Mouse (Mus musculus): ENCODE data around the gene Mgea5. TPM values are rescaled to one million over a fixed set of nuclear protein-coding genes. Genes with fewer than 3 reads are reported as not detected.

The Mgea5 gene
- total RNA-seq, 2 experiments from 2014 or later = 163 to 171 TPM

GRCm38 (mm10) chr19:45725677-45726277, 57.9 kb downstream of the Mgea5 start:
- no peak for DNase-seq

GRCm38 (mm10) chr19:45722188-45722587, 61.4 kb downstream of the Mgea5 start:
- no peak for DNase-seq

GRCm38 (mm10) chr19:45718286-45718685, 65.4 kb downstream of the Mgea5 start:
- DNase-seq = peak in 1 of 2 experiments; percentile 33

- peak; percentile 25 to 39 for DNase-seq
Measured at GRCm38 (mm10) chr19:45717493-45718220, 66.0 kb downstream of the Mgea5 start.

- DNase-seq = no peak
Measured at GRCm38 (mm10) chr19:45708704-45709103, 74.9 kb downstream of the Mgea5 start.

Other genes with a start within 250 kb of the Mgea5 start
- 1 to 10 TPM; 8.5 to 9.3 TPM for gene Poll, start 223.3 kb downstream of the Mgea5 start, total RNA-seq (2021)
- gene Gm17018, start 223.2 kb downstream of the Mgea5 start, total RNA-seq (2021) = 10 to 100 TPM; 52.5 to 66.0 TPM
- gene Fbxw4, start 123.5 kb downstream of the Mgea5 start, total RNA-seq (2021) = 10 to 100 TPM; 33.7 to 34.3 TPM
- not detected for gene Fgf8, start 40.9 kb downstream of the Mgea5 start, total RNA-seq (2021)
- 10 to 100 TPM in 1 of 2 experiments, 1 to 10 TPM in 1; 9.6 to 10.4 TPM for gene Npm3, start 34.2 kb downstream of the Mgea5 start, total RNA-seq (2021)
- gene Kcnip2, start 32.2 kb upstream of the Mgea5 start, total RNA-seq (2021) = 100 to 1,000 TPM; 228 to 229 TPM
- gene Armh3, start 214.7 kb upstream of the Mgea5 start, total RNA-seq (2021) = 10 to 100 TPM; 20.3 to 22.4 TPM
- gene Hps6, start 219.7 kb upstream of the Mgea5 start, total RNA-seq (2021) = 1 to 10 TPM; 5.7 to 7.3 TPM